Comparison of ENCODE assay signal across 9 mouse cellular contexts in the genomic region with DNA sequence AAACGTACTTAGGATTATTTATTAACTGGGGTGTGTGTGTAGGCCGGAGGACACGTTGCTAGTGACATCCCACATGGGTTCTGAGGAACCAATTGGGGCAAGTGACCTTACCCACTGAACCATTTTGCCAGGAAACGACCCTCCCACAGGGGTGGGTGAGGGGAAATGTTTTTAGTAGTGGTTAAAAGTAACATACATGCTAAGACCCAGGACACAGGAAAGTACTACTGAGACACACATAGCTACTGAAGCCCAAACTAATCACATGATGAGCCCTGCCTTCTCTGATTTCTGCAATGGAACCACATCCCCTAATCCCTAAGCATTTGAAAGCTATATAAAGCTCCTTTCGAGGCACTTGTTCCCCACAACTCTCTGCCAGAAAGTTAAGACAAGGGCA. TPM values are rescaled to one million over a fixed set of nuclear protein-coding genes. Genes with fewer than 3 reads are reported as not detected.
DNase-seq lines count a peak whose midpoint lies in the region; ATAC-seq and TF ChIP-seq lines count a peak whose summit lies in the region.
"Had no signal": no experiment of that assay in that cellular context is flagged by ENCODE, and none has a peak within 500 bp of the region (broad histone marks: within the 10 kb centered on the region; RNA-seq: fewer than 3 reads in every experiment).

No protein-coding gene starts in this region.

- ATAC-seq in intestine, embryonic 14.5 days (replicated peaks; ENCODE audit: low FRiP score, low TSS enrichment, low read depth): no peak
- ATAC-seq in intestine, embryonic 16.5 days: no peak
- no peak for ATAC-seq in embryonic facial prominence, embryonic 14.5 days (ENCODE audit: low read depth)
- ATAC-seq in hindbrain, embryonic 16.5 days: no peak
- ATAC-seq in midbrain, postnatal 0 days (ENCODE audit: low FRiP score): no peak
- ATAC-seq in lung, postnatal 0 days: no peak

- no peak overlapping the region for H3K27ac ChIP-seq in intestine, embryonic 14.5 days (ENCODE audit: low read depth)
- H3K27ac ChIP-seq in intestine, embryonic 16.5 days (ENCODE audit: low read length): no peak overlapping the region
- H3K27ac ChIP-seq in embryonic facial prominence, embryonic 14.5 days (replicated peaks; ENCODE audit: low read depth, low read length): no peak overlapping the region
- no peak overlapping the region; the same call in 1 of the 2 replicates for H3K27ac ChIP-seq in hindbrain, embryonic 16.5 days (ENCODE audit: low read depth, low read length)
- H3K27ac ChIP-seq in midbrain, postnatal 0 days (ENCODE audit: low read depth, low read length): peak overlapping the region; percentile 97; the same call in 1 of the 2 replicates
- H3K27ac ChIP-seq in lung, postnatal 0 days (ENCODE audit: low read length): no peak overlapping the region

- H3K9ac ChIP-seq in intestine, embryonic 14.5 days (ENCODE audit: low read length): no peak overlapping the region
- no peak overlapping the region for H3K9ac ChIP-seq in intestine, embryonic 16.5 days (ENCODE audit: low read depth, low read length)
- no peak overlapping the region for H3K9ac ChIP-seq in embryonic facial prominence, embryonic 14.5 days (ENCODE audit: low read depth, low read length)
- peak overlapping the region; percentile 92 for H3K9ac ChIP-seq in hindbrain, embryonic 16.5 days (ENCODE audit: low read depth, low read length)
- peak overlapping the region; percentile 85 for H3K9ac ChIP-seq in midbrain, postnatal 0 days (replicated peaks; ENCODE audit: low read length, poor library complexity, severe bottlenecking)
- no peak overlapping the region for H3K9ac ChIP-seq in lung, postnatal 0 days (replicated peaks; ENCODE audit: low read depth)

- DNase-seq in intestine, embryonic 14.5 days (ENCODE audit: low spot score): no peak
- DNase-seq in embryonic facial prominence, embryonic 14.5 days (ENCODE audit: low spot score): no peak
- no peak for DNase-seq in midbrain, postnatal 0 days (ENCODE audit: low spot score)
- no peak for DNase-seq in B cell, adult 2 months
- no peak for DNase-seq in lung, postnatal 14 days
- DNase-seq in lung, postnatal 0 days (ENCODE audit: low spot score): no peak
- DNase-seq: lung, postnatal 10 days had no signal

- no peaks in the 10 kb centered on the region; the same call in 1 of the 2 replicates for H3K4me1 ChIP-seq in intestine, embryonic 14.5 days (replicated peaks; ENCODE audit: control insufficient read depth, insufficient read depth, low read length)
- peaks cover 6% of the 10 kb centered on the region for H3K4me1 ChIP-seq in intestine, embryonic 16.5 days (ENCODE audit: control insufficient read depth, insufficient read depth, low read length)
- peaks cover 13% of the 10 kb centered on the region for H3K4me1 ChIP-seq in embryonic facial prominence, embryonic 14.5 days (ENCODE audit: control insufficient read depth, insufficient read depth, low read length)
- peaks cover 16% of the 10 kb centered on the region for H3K4me1 ChIP-seq in hindbrain, embryonic 16.5 days (ENCODE audit: control insufficient read depth, insufficient read depth, low read depth, low read length)
- H3K4me1 ChIP-seq in midbrain, postnatal 0 days (ENCODE audit: insufficient read depth, low read length): peaks cover 9% of the 10 kb centered on the region; the same call in 1 of the 2 replicates
- peaks cover 11% of the 10 kb centered on the region; the same call in 1 of the 2 replicates for H3K4me1 ChIP-seq in lung, postnatal 0 days (ENCODE audit: insufficient read depth, low read depth, low read length)

- H3K36me3 ChIP-seq in intestine, embryonic 14.5 days (ENCODE audit: control insufficient read depth, insufficient read depth, low read length): no peaks in the 10 kb centered on the region
- H3K36me3 ChIP-seq in intestine, embryonic 16.5 days (ENCODE audit: control insufficient read depth, insufficient read depth, low read length): no peaks in the 10 kb centered on the region
- H3K36me3 ChIP-seq in embryonic facial prominence, embryonic 14.5 days (ENCODE audit: control insufficient read depth, insufficient read depth, low read length): no peaks in the 10 kb centered on the region
- no peaks in the 10 kb centered on the region for H3K36me3 ChIP-seq in hindbrain, embryonic 16.5 days (ENCODE audit: control insufficient read depth, insufficient read depth, low read length)
- H3K36me3 ChIP-seq in midbrain, postnatal 0 days (ENCODE audit: insufficient read depth, low read length): no peaks in the 10 kb centered on the region
- H3K36me3 ChIP-seq in lung, postnatal 0 days (ENCODE audit: insufficient read depth, low read length): no peaks in the 10 kb centered on the region

- peaks cover 31% of the 10 kb centered on the region for H3K27me3 ChIP-seq in intestine, embryonic 14.5 days (replicated peaks; ENCODE audit: control insufficient read depth, insufficient read depth, low read length)
- peaks cover 4% of the 10 kb centered on the region; the same call in 1 of the 2 replicates for H3K27me3 ChIP-seq in intestine, embryonic 16.5 days (replicated peaks; ENCODE audit: control insufficient read depth, insufficient read depth, low read length)
- peaks cover 41% of the 10 kb centered on the region for H3K27me3 ChIP-seq in embryonic facial prominence, embryonic 14.5 days (replicated peaks; ENCODE audit: control insufficient read depth, insufficient read depth, low read length)
- H3K27me3 ChIP-seq in hindbrain, embryonic 16.5 days (replicated peaks; ENCODE audit: control insufficient read depth, insufficient read depth, low read length): 0 out of 2 replicates have a peak, but pooled peaks cover 2% of the 10 kb centered on the region
- H3K27me3 ChIP-seq in midbrain, postnatal 0 days (ENCODE audit: insufficient read depth, low read length): no peaks in the 10 kb centered on the region
- peaks cover 24% of the 10 kb centered on the region for H3K27me3 ChIP-seq in lung, postnatal 0 days (replicated peaks; ENCODE audit: insufficient read depth, low read length)

- H3K4me3 ChIP-seq in intestine, embryonic 14.5 days (ENCODE audit: low read depth, low read length): no peak overlapping the region
- no peak overlapping the region for H3K4me3 ChIP-seq in intestine, embryonic 16.5 days (ENCODE audit: low read length)
- H3K4me3 ChIP-seq in embryonic facial prominence, embryonic 14.5 days (ENCODE audit: low read depth, low read length): peak overlapping the region; percentile 61
- peak overlapping the region; percentile 54 for H3K4me3 ChIP-seq in hindbrain, embryonic 16.5 days (ENCODE audit: low read length)
- peak overlapping the region; percentile 87 for H3K4me3 ChIP-seq in midbrain, postnatal 0 days (ENCODE audit: low read depth, low read length)
- H3K4me3 ChIP-seq in lung, postnatal 0 days (ENCODE audit: low read depth, low read length): no peak overlapping the region

- 72% methylated on average over 5 of the region's 5 CpGs for WGBS in intestine, embryonic 14.5 days
- WGBS in intestine, embryonic 16.5 days: 60% methylated on average over 5 of the region's 5 CpGs
- 72% methylated on average over 5 of the region's 5 CpGs for WGBS in embryonic facial prominence, embryonic 14.5 days
- WGBS in hindbrain, embryonic 16.5 days: 63% methylated on average over 5 of the region's 5 CpGs
- 59% methylated on average over 5 of the region's 5 CpGs for WGBS in midbrain, postnatal 0 days
- whole genome bisulfite sequencing in lung, postnatal 0 days: 70% methylated on average over 5 of the region's 5 CpGs

- no peak for TF ChIP-seq CTCF in midbrain, postnatal 0 days (IDR thresholded peaks at IDR 0.05)
- TF ChIP-seq CTCF in lung, postnatal 0 days (IDR thresholded peaks at IDR 0.05): no peak

- no peak for TF ChIP-seq EP300 in lung, postnatal 0 days (IDR thresholded peaks at IDR 0.05)

- peak overlapping the region; percentile 92 for H3K4me2 ChIP-seq in intestine, embryonic 14.5 days (ENCODE audit: low read length)
- H3K4me2 ChIP-seq in intestine, embryonic 16.5 days (ENCODE audit: low read depth, low read length): no peak overlapping the region
- H3K4me2 ChIP-seq in embryonic facial prominence, embryonic 14.5 days (ENCODE audit: low read depth, low read length): peak overlapping the region; percentile 99; the same call in 1 of the 2 replicates
- H3K4me2 ChIP-seq in hindbrain, embryonic 16.5 days (ENCODE audit: low read length): peak overlapping the region; percentile 60
- H3K4me2 ChIP-seq in midbrain, postnatal 0 days (ENCODE audit: low read depth, low read length, poor library complexity, severe bottlenecking): peak overlapping the region; percentile 60
- no peak overlapping the region for H3K4me2 ChIP-seq in lung, postnatal 0 days (replicated peaks; ENCODE audit: low read depth, low read length)

- H3K9me3 ChIP-seq in intestine, embryonic 14.5 days (ENCODE audit: control insufficient read depth, low read length): no peaks in the 10 kb centered on the region
- no peaks in the 10 kb centered on the region for H3K9me3 ChIP-seq in intestine, embryonic 16.5 days (ENCODE audit: control insufficient read depth, low read length)
- H3K9me3 ChIP-seq in embryonic facial prominence, embryonic 14.5 days (ENCODE audit: control insufficient read depth, low read length): 0 out of 2 replicates have a peak, but pooled peaks cover 3% of the 10 kb centered on the region
- H3K9me3 ChIP-seq in hindbrain, embryonic 16.5 days (ENCODE audit: control insufficient read depth, low read length): no peaks in the 10 kb centered on the region
- no peaks in the 10 kb centered on the region for H3K9me3 ChIP-seq in midbrain, postnatal 0 days (ENCODE audit: low read length)
- H3K9me3 ChIP-seq in lung, postnatal 0 days (ENCODE audit: low read length): no peaks in the 10 kb centered on the region

RNA-seq across cellular contexts. Expression of gene Bicdl1, which starts 1.1 kb away (rescaled TPM):
- polyA plus RNA-seq in intestine, embryonic 14.5 days (2014; fragmentation: Nextera tagmentation; extraction: Ambion mirVana): 12.1 and 13.6 TPM in 2 replicates
- polyA plus RNA-seq in intestine, embryonic 16.5 days (2015; fragmentation: Nextera tagmentation; extraction: Ambion mirVana): 9.1 and 9.7 TPM in 2 replicates
- polyA plus RNA-seq in embryonic facial prominence, embryonic 14.5 days (2014; fragmentation: Nextera tagmentation; extraction: Ambion mirVana): 13.7 and 14.5 TPM in 2 replicates
- 43.0 and 47.1 TPM in 2 replicates for polyA plus RNA-seq in hindbrain, embryonic 16.5 days (2015; fragmentation: Nextera tagmentation; extraction: Ambion mirVana)
- 185 and 195 TPM in 2 replicates for total RNA-seq in midbrain, postnatal 0 days (2014; rRNA removed)
- 34.4 and 35.7 TPM in 2 replicates for polyA plus RNA-seq in midbrain, postnatal 0 days (2015; fragmentation: Nextera tagmentation; extraction: Ambion mirVana)
- 12.4 and 14.1 TPM in 2 replicates for polyA plus RNA-seq in lung, postnatal 0 days (2015; fragmentation: Nextera tagmentation; extraction: Ambion mirVana)

Comparison
In these comparisons a context has a peak if more than half of its experiments do, and no peak if none do; other contexts are left out.
1. H3K4me2 ChIP-seq: peak in intestine, embryonic 14.5 days (single experiment), embryonic facial prominence, embryonic 14.5 days (single experiment), hindbrain, embryonic 16.5 days (single experiment) and midbrain, postnatal 0 days (single experiment); none in intestine, embryonic 16.5 days (single experiment) and lung, postnatal 0 days (single experiment).
2. H3K4me3 ChIP-seq: peak in embryonic facial prominence, embryonic 14.5 days (single experiment), hindbrain, embryonic 16.5 days (single experiment) and midbrain, postnatal 0 days (single experiment); none in intestine, embryonic 14.5 days (single experiment), intestine, embryonic 16.5 days (single experiment) and lung, postnatal 0 days (single experiment).
3. H3K9ac ChIP-seq: peak in hindbrain, embryonic 16.5 days (single experiment) and midbrain, postnatal 0 days (single experiment); none in intestine, embryonic 14.5 days (single experiment), intestine, embryonic 16.5 days (single experiment), embryonic facial prominence, embryonic 14.5 days (single experiment) and lung, postnatal 0 days (single experiment).